Mouse (Mus musculus) lung, postnatal 10 days (tissue): ENCODE results near the gene Syt7.
A peak's percentile ranks its signal among the peaks of the same experiment; 100 is the strongest.

Experiments used
- DNase-seq: peaks from one replicate; pipeline ENCODE4 v3.0.0; 2021

The Syt7 gene

DNA sequence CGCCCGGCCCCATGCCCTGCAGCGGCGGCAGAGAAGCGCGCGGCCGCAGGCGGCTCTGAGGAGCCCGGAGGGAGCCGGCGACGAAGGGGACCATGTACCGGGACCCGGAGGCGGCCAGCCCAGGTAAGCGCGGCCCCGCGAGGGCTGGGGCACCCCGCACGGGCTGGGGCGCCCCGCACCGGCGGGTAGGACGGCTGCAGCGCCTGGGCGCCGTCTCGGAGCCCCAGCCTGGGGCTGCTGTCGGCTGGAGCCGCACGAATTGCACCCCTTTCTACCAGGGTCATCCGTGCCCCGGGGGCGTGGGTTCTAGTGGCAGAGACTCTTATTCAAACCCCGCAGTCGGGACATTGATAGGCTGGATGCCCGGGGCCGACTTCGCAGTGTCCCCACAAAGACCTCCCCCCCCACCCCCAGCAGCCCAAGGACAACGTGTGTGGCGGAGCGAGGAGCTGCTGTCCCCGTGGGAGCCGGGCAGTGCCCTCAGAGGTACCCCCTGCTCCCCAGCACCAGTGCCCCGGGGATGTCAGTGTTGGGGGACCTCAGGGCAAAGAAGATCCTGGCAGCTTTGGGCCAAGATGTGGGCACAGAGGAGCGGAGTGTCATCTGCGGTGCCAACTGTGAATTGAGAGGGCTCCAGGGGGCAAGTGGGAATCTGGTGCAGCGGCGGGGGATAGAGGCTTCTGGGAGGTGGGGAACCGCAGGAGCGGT, 655 bp downstream of the Syt7 start:
- no peak for DNase-seq

DNA sequence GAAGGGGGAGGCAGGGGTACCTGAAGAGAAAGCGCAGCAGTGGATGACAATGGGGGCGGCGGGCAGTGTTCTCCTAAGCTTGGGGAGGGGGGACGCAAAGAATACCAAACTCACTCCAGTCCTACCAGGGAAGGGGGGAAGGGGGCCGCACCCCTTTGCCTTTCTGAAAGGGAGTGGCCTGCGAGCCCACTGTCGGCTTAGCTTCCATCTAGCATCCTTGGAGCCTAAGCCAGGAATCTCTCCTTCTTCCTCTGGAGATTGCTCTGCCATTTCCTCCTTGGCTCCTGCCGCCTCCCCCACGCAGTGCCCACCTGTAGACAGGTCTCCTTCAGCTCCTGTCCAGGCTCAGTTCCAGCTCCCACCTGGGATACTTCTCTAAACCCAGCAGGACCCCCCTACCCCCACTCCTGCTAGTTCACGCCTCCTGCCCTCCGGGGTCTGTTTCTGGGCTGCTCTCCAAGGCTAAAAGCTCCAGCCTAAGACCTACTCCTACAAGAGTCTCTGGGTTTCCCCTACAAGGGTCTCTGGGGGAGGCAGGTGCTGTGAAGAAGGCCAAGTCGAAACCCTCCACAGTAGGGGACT, 1.3 kb downstream of the Syt7 start:
- no peak for DNase-seq

DNA sequence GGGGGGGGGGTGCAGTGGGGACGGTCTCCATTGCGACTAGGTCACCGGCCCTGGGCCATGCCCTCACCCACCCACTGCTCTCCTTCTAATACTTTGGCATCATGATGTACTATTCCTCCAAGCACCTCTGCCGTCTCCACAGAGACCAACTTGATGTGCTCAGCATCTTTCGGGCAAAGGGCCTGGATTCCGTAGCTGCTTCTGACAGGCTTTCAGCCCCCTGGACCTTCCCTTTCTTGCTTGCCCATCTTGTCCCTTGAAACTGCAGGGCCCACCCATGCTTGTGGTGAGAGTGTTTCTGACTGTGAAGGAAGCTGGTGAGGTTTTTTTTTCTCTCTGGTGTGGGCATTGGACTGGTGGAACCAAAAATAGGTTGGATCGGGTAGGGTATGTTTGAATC, 2.1 kb downstream of the Syt7 start:
- DNase-seq: no peak

- DNase-seq: peak; percentile 52
Observed at GRCm38 (mm10) chr19:10391995-10392394, 3.1 kb downstream of the Syt7 start.

DNA sequence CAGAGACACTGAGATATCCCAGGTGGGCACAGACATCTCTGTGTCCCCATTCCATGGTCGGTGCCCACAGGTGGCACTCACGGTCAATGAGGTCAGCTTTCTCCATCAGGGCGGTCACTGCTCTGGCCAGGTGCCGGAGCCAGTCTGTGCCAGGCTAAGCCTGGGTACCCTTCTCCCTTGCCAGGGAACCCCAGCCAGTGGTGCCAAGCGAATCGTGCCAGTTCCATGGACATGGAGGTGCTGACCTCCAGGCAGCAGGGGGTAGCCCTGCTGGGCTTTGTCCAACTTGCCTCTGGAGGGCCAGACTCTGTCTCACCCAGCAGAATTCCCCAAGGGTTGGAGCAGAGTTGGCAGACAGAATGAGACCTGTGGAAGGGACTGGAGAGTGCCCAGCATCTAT, 4.6 kb downstream of the Syt7 start:
- DNase-seq: no peak

- DNase-seq: no peak
Observed at GRCm38 (mm10) chr19:10393874-10394500, 5.1 kb downstream of the Syt7 start.

DNA sequence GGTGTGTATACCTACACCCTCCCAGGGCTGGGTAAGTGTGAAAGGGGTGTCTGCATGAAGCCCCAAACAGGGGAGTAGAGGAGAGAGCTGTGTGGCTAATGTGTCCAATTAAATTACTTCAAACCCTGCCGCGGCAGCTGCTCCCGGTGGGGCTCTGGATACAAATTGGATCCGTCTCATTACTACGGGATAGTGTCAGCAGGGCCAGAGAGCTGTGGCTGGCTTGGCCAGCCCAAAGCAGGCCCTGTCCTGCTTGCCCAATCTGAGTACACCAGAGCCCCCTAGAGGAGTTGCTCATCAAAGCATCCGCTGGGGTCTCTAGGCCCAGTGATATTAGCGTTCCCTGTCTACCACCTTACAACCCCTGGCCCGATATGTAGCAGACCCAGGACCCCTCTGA, 6.3 kb downstream of the Syt7 start:
- peak; percentile 28 for DNase-seq

GRCm38 (mm10) chr19:10396962-10397361, 8.1 kb downstream of the Syt7 start:
- no peak for DNase-seq

- DNase-seq: no peak
Observed at GRCm38 (mm10) chr19:10397479-10398153, 8.7 kb downstream of the Syt7 start.

- no peak for DNase-seq
Observed at GRCm38 (mm10) chr19:10398296-10398695, 9.4 kb downstream of the Syt7 start.

- DNase-seq: peak; percentile 84
Observed at GRCm38 (mm10) chr19:10402771-10403494, 14.0 kb downstream of the Syt7 start.

- DNase-seq: no peak
Observed at GRCm38 (mm10) chr19:10403593-10404380, 14.9 kb downstream of the Syt7 start.

DNA sequence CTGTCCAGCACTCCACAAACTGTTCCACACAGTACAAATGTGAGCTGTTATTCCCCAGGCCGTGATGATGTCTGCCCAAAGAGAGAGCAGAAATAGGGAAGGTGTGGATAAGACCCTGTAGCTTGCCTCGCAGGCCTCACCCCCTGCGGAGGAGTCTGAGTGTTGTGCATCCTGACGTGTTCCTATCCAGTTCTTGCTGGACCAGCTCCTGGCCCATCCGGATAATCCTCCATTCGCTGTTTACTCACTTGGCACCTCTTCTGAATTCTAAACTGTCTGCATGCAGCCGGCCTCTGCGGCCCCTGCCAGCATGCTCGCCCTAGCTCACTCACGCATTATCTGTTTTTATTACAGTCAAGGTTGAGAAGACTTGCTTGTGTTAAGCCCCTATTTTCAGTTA, 15.5 kb downstream of the Syt7 start:
- DNase-seq: no peak

DNA sequence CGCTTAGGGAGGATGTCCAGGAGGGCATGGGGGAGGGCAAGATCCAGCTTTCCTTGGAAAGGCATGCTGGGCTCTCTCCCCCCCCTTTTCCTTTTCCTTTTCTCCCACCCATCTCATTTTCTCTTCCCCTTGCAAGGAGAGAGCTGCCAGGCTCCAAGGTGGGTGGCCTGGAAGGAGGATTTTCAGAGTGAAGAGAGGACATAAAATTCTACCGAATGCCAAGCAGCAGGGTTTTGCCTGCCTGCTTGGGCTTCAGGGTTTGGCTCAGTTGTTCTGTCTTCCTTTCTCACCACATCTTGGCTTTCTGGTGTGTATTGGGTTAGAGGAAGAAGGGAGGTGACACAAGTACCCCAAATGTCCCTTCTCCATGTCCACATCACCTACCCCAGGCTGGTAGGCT, 16.0 kb downstream of the Syt7 start:
- no peak for DNase-seq

DNA sequence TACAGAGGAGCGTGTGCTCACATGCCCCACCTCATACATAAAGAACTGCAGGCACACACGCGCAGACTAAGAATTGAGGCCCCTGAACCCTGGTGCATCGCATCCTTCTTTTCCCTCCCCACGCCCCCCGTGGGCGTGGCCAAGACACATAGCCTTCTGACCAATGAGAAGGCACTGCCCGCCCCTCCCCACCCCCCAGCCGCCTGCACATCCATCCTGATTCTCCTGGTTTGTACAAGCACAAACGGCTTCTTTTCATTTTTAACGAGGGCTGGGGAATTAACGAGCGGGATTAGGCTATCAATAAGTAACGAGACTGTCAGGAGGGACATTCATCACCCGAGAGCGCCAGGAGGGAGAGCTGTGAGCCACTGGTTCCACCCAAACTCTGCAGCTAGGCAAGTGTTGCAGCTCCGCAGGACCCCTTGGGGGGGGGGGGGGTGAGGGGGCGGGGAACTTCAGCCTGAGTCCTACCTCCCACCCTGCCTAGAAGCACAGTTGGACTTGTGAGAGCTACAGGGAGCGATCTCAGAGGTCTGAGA, 24.9 kb downstream of the Syt7 start:
- DNase-seq: no peak

- DNase-seq: no peak
Observed at GRCm38 (mm10) chr19:10415508-10415907, 26.6 kb downstream of the Syt7 start.

DNA sequence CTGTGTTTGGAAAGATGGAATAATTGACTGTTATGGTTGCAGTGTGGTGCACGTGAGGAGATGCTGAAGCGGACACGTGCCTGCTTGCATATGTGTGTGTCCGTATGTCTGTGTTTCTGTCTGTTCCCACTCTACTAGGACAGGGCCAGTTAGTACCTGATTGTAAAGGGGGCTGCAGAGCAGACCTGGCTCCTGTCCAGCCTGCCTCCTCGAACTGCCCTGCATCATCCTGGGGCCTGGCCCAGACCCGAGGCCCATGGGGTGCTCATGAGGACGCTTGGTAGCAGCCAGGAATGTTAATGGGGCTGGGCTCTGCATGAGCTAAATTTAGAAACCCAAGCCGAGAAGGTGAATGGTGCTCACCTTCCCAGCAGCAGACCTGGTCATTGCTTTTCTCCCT, 28.0 kb downstream of the Syt7 start:
- DNase-seq: no peak

GRCm38 (mm10) chr19:10417436-10417835, 28.5 kb downstream of the Syt7 start:
- no peak for DNase-seq

DNA sequence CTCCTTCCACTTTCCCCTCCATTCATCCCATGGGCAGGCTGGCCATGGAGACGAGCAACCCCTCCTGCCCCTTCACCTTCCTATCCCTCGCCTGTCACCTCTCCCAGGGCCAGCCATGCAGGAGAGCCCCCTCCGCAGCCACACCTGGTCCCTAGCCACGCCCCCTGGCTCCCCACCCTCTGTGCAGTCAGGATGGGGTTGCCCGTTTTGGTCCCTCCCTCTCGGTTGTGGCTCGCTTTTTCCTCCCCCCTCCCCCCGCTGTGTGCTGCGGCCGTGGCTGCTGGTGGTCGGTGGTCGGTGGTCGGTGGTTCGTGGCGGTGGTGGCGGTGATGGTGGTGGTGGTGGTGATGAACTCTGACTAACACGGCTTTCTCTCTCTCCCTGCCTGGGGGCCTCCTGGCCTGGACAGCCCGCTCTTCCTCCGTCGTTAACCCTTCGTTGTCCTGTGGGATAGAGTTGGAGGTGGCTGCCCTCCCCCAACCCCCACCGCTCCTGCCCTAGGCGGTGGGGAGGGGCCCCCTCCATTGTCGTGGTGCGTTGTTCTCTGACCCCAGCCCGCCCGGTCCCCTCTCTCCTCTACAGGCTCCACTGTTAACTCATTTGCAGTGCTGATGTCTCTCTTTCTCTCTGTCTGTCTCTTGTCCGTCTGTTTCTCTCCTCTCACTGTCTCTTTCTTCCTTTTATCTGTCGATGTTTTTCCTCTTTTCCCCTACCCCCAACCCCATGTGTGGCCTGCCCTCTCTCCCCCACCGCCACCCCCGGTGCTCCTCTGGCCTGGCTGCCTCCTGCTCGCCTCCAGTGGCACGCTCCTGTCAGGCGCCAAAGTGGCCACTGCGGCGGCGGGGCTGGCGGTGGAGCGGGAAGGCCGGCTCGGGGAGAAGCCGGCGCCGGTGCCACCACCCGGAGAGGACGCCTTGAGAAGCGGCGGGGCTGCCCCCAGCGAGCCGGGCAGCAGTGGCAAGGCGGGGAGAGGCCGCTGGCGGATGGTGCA, 33.4 kb downstream of the Syt7 start:
- DNase-seq: no peak

GRCm38 (mm10) chr19:10424751-10425150, 35.9 kb downstream of the Syt7 start:
- peak; percentile 55 for DNase-seq
